Mouse (Mus musculus) thymus, adult 2 months (tissue): Measurements from ENCODE around the gene Fgf2. TPM values are rescaled to one million over a fixed set of nuclear protein-coding genes. Genes with fewer than 3 reads are reported as not detected.

Experiments
- DNase-seq: peaks from one replicate; pipeline ENCODE4 v3.0.0; 2021
- H3K27ac ChIP-seq: fragments of 200-500 bp; 2 replicates; pipeline ENCODE4 v1.5.1; 2012; ENCODE audit warnings: low read length, control low read depth; ENCODE audit not compliant: control insufficient read depth, insufficient read depth
- H3K27me3 ChIP-seq: fragments of 200-500 bp; 2 replicates; pipeline ENCODE4 v1.6.1; 2012; ENCODE audit warnings: mild to moderate bottlenecking, low read length, moderate library complexity, mixed read lengths; ENCODE audit not compliant: control insufficient read depth, insufficient read depth
- H3K36me3 ChIP-seq: fragments of 200-500 bp; 2 replicates; pipeline ENCODE4 v1.6.1; 2012; ENCODE audit warnings: mild to moderate bottlenecking, low read length, moderate library complexity; ENCODE audit not compliant: control insufficient read depth, insufficient read depth
- H3K4me1 ChIP-seq: fragments of 200-500 bp; replicated peaks from 2 replicates; pipeline ENCODE4 v1.6.1; 2012; ENCODE audit warnings: low read length; ENCODE audit not compliant: control insufficient read depth, insufficient read depth
- H3K4me3 ChIP-seq: fragments of 200-500 bp; 2 replicates; pipeline ENCODE4 v1.5.1; 2012; ENCODE audit warnings: mild to moderate bottlenecking, low read length, control low read depth, moderate library complexity; ENCODE audit not compliant: control insufficient read depth, insufficient read depth
- CTCF ChIP-seq: fragments of 200-500 bp; IDR thresholded peaks from 2 replicates; pipeline ENCODE4 v1.5.1; 2012; ENCODE audit warnings: mild to moderate bottlenecking, control low read depth, low read length, moderate library complexity, borderline replicate concordance; ENCODE audit not compliant: control insufficient read depth, poor library complexity, insufficient read depth; ENCODE audit errors: extremely low read depth
- POLR2A ChIP-seq: fragments of 200-500 bp; IDR thresholded peaks from 2 replicates; pipeline ENCODE4 v1.6.1; 2012; ENCODE audit warnings: mild to moderate bottlenecking, low read length, control low read depth, moderate library complexity; ENCODE audit not compliant: control insufficient read depth, poor library complexity, insufficient read depth; ENCODE audit errors: extremely low read depth
- WGBS: fragments of 180-500 bp; shearing (Covaris S2); methylation state at CpG from one replicate; pipeline ENCODE4 v1.1.7; 2018; 5-methylcytosine and 5-hydroxymethylcytosine counted together
- polyA plus RNA-seq: library from polyadenylated mRNA; depleted of rRNA; stranded (reverse); fragments of >200 nt; gene quantifications from 2 replicates; pipeline ENCODE4 v1.2.3, GENCODE M21; 2012

Gene Fgf2
- polyA plus RNA-seq, 1 experiment, result 0.66 TPM

GRCm38 (mm10) chr3:37313371-37313770 lies 34.8 kb upstream of the Fgf2 start:
- peak; percentile 17 for DNase-seq

GRCm38 (mm10) chr3:37316233-37316632 lies 31.9 kb upstream of the Fgf2 start:
- H3K4me3 ChIP-seq, result no peak overlapping the region
- no peaks in the 10 kb centered on the region for H3K27me3 ChIP-seq
- TF ChIP-seq POLR2A (no peak), CTCF (no peak)
- H3K36me3 ChIP-seq, result no peaks in the 10 kb centered on the region
- peaks cover 7% of the 10 kb centered on the region for H3K4me1 ChIP-seq
- no peak overlapping the region for H3K27ac ChIP-seq
- DNase-seq, result no peak
- 95% methylated on average over 1 of the region's 1 CpGs for WGBS

More at GRCm38 (mm10) chr3:37313371-37313770, 34.8 kb upstream of the Fgf2 start:
- peaks cover 7% of the 10 kb centered on the region for H3K4me1 ChIP-seq
- no peak overlapping the region for H3K27ac ChIP-seq
- H3K36me3 ChIP-seq, result no peaks in the 10 kb centered on the region
- no peaks in the 10 kb centered on the region for H3K27me3 ChIP-seq
- 5% methylated on average over 1 of the region's 1 CpGs for WGBS
- TF ChIP-seq POLR2A (no peak), CTCF (no peak)
- H3K4me3 ChIP-seq, result no peak overlapping the region

DNA sequence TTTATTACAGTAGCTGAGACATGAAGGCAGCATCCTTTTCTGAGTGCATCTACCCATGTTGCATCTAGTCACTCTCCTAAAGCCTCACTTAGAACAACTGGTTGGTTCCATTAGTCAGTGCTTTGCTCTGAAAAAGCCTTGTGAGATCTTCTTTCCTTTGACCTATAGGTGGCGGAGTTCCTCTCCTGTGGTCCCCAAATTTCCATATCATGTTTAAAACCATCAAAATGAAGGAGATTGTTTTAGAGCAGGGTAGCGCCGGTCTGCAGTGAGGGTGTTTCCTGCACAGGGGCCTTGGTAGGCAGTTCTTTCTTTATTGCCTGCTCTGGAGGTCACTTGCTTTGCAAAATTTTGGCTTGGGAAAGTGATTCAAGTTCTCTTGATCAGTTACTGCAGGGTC lies 23.8 kb upstream of the Fgf2 start:
- no peaks in the 10 kb centered on the region for H3K27me3 ChIP-seq
- no peaks in the 10 kb centered on the region for H3K36me3 ChIP-seq
- DNase-seq, result peak; percentile 12
- H3K27ac ChIP-seq, result no peak overlapping the region
- 43% methylated on average over 3 of the region's 3 CpGs for WGBS
- no peaks in the 10 kb centered on the region for H3K4me1 ChIP-seq
- no peak overlapping the region for H3K4me3 ChIP-seq
- TF ChIP-seq POLR2A (no peak), CTCF (no peak)

DNA sequence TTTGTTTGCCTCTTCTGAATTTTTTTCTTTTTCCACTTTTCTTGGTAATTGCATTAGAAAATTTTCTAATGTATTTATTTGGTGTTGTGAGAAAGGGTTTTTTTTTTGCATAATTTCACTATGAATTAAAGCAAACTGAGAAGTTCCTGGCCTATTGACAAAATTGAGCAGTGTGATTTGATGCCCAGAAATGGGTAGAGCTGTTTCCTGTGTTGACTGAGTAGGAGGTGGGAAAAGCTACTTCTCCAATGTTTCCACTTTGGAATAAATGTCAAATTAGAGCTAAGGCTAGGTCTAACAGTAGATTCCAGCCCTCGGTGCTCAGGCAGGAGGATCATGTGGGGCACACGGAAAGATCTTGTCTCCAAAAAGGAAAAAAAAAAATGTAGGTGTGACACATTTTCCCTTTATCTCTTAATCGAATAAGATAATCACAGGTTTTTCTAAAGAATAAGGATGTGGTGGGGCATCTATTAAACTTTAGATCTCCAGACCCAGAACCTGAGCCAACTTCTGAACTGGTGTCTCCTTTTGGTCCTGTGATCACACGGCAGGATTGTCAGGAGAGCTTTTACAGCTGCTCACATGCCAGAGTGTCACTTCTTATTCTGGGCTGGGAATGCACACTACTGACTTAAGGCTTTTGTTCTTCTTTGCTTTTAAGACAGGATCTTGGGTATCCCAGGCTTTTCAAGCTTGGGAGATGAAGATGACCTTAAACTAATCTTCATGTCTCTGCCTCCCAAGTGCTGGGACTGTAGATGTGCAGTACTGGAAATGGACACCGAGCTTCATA lies 22.6 kb upstream of the Fgf2 start:
- TF ChIP-seq CTCF (no peak), POLR2A (no peak)
- H3K27me3 ChIP-seq, result no peaks in the 10 kb centered on the region
- 89% methylated on average over 5 of the region's 5 CpGs for WGBS
- H3K4me3 ChIP-seq, result no peak overlapping the region
- H3K4me1 ChIP-seq, result no peaks in the 10 kb centered on the region
- no peak for DNase-seq
- no peaks in the 10 kb centered on the region for H3K36me3 ChIP-seq
- H3K27ac ChIP-seq, result no peak overlapping the region

- no peak for TF ChIP-seq POLR2A
- no peak for TF ChIP-seq CTCF
- 91% methylated on average over 3 of the region's 3 CpGs for WGBS
- H3K27ac ChIP-seq, result no peak overlapping the region
- H3K27me3 ChIP-seq, result no peaks in the 10 kb centered on the region
- H3K4me1 ChIP-seq, result no peaks in the 10 kb centered on the region
- H3K36me3 ChIP-seq, result no peaks in the 10 kb centered on the region
- no peak overlapping the region for H3K4me3 ChIP-seq
- no peak for DNase-seq
Observed at GRCm38 (mm10) chr3:37326627-37327026, 21.5 kb upstream of the Fgf2 start.

DNA sequence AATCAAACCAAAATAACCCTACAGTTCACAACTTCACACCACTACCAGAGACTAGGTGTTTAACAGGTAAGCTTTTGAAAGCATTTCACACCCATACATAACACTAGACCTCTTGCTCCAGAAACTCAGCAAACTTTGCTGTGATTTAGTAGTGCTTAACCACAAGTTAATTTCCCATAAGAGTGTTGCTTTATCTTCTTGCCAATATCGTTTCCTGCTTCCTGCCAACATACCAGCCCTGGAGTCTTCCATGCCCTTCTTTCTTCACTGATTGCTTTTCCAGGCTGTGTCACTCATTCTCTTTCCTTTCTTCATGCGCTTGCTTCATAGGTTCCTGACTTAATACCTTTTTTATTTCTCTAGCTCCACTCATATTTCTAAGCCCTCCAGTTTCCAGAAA lies 19.7 kb upstream of the Fgf2 start:
- WGBS, result 35% methylated on average over 2 of the region's 2 CpGs
- Histone ChIP-seq H3K27me3 (no peaks in the 10 kb centered on the region), H3K4me3 (no peak overlapping the region), H3K4me1 (no peaks in the 10 kb centered on the region), H3K27ac (no peak overlapping the region), H3K36me3 (no peaks in the 10 kb centered on the region)
- TF ChIP-seq CTCF (no peak), POLR2A (no peak)
- DNase-seq, result no peak

DNA sequence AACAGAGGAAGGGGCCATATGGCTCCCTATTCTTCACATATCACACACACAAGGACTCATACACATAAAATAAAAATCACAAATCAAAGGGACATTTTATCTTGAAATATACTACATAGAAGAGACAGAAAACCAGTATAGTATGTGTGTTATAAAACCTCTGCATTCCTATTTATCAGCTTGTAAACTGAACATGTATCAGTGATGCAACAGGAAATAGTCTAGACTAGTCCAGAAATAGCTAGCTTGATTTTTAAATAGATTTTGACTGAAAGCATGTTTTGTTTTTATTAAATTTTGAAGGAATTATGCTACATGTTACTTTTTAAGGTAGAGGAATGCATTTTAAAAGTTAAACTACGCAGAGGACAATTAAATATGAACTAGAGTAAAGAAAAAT lies 18.2 kb upstream of the Fgf2 start:
- DNase-seq, result no peak
- 94% methylated on average over 1 of the region's 1 CpGs for WGBS
- H3K27me3 ChIP-seq, result no peaks in the 10 kb centered on the region
- H3K36me3 ChIP-seq, result no peaks in the 10 kb centered on the region
- TF ChIP-seq CTCF, result no peak
- TF ChIP-seq POLR2A, result no peak
- H3K4me1 ChIP-seq, result no peaks in the 10 kb centered on the region
- H3K4me3 ChIP-seq, result no peak overlapping the region
- no peak overlapping the region for H3K27ac ChIP-seq
